Mouse (Mus musculus): ENCODE data around the gene Zfp296. TPM values are rescaled to one million over a fixed set of nuclear protein-coding genes. Genes with fewer than 3 reads are reported as not detected.
A peak's percentile ranks its signal among the peaks of the same experiment; 100 is the strongest.

The Zfp296 gene
- polyA plus RNA-seq (2016; fragmentation: Nextera tagmentation; extraction: Ambion mirVana): 0.18 and 0.34 TPM in 2 replicates

GRCm38 (mm10) chr7:19577141-19577852 is at the start of gene Zfp296, which contains the start of gene Gemin7:
Gene Zfp296, plus strand, starts transcription at chr7:19577287.
Gene Gemin7, minus strand, starts transcription at chr7:19577595.
- Histone ChIP-seq H3K9ac (no peak within 1 kb of the TSS; the same call in 1 of the 2 replicates), H3K4me3 (replicated peaks) (peak within 1 kb of the TSS; percentile 33), H3K4me2 (peak within 1 kb of the TSS; percentile 54), H3K27me3 (peaks cover 57% of the 10 kb centered on the region), H3K36me3 (replicated peaks) (peaks cover 24% of the 10 kb centered on the region), H3K27ac (no peak within 1 kb of the TSS), H3K9me3 (no peaks in the 10 kb centered on the region), H3K4me1 (peaks cover 23% of the 10 kb centered on the region)
- ATAC-seq (ENCODE audit: low FRiP score): no peak
- 2% methylated on average over 56 of the region's 56 CpGs for WGBS

DNA sequence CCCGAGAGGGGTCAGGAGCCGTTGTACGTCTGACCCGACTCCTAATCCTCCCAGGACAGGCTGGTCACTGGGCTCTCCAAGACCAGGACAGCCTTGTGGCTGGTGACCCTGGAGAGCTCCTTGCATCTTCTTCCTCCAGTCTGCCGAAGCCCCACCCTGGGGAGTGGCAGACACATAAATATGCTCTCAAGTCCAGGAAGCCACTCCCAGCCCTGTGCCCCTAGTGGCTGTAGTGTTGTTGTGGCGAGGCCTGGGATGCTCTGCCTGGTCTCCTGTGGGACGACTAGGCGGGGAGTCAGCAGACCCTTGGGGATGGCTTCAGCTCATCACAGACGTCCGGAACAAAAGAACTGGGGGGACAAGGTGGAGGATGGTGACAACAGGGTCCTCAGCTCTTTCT is 46.0 kb upstream of the Zfp296 start:
- Histone ChIP-seq H3K4me2 (no peak overlapping the region), H3K27me3 (no peaks in the 10 kb centered on the region), H3K9ac (no peak overlapping the region), H3K4me1 (no peaks in the 10 kb centered on the region), H3K36me3 (replicated peaks) (peaks cover 71% of the 10 kb centered on the region), H3K27ac (no peak overlapping the region), H3K4me3 (replicated peaks) (no peak overlapping the region), H3K9me3 (no peaks in the 10 kb centered on the region)
- no peak for ATAC-seq (ENCODE audit: low FRiP score)
- 79% methylated on average over 10 of the region's 10 CpGs for WGBS

DNA sequence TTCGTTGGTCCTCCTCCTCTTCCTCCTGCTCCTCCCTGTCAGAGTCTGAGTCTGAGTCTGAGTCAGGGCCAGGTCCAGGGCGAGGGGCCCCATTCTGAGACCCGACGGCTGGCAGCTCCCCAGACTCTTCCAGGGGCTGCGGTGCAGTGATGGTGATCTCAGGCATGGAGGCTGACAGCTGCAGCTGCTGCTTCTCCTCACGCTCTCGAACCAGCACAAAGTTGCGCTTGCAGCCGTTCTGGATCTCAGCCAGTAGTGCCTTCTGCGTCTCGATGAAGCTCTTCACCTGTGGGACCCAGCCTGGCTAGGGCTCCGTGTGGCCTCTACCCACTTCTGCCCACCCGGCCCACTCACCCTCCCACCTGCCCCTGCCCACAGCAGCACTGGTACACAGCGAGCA is 44.8 kb upstream of the Zfp296 start:
- Histone ChIP-seq H3K9me3 (no peaks in the 10 kb centered on the region), H3K27me3 (no peaks in the 10 kb centered on the region), H3K36me3 (replicated peaks) (peaks cover 71% of the 10 kb centered on the region), H3K27ac (0 out of 2 replicates have a peak overlapping the region, but pooled peaks have one; percentile 19), H3K9ac (no peak overlapping the region), H3K4me2 (no peak overlapping the region), H3K4me3 (replicated peaks) (no peak overlapping the region), H3K4me1 (no peaks in the 10 kb centered on the region)
- WGBS: 94% methylated on average over 13 of the region's 14 CpGs
- ATAC-seq (ENCODE audit: low FRiP score): no peak

DNA sequence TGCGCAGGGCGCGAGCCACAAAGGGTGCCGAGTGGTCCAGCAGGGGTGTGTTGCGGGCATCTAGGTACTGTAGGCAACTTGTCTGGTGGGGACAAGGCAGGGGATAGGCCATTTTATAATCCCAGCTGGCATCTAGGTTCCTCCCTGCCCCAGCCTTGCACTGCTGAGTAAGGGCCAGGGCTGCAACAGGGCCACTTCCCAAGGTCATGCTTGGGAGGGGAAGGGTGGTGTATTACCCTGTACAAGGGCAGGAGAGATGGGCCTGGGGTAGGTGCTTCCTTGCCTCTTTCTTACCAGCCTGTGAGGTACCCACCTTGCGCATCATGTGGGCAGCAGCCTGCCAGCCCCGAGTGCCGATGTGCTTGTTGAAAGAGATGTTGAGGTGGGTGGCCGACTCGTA is 42.4 kb upstream of the Zfp296 start:
- H3K27ac ChIP-seq: no peak overlapping the region
- no peaks in the 10 kb centered on the region for H3K27me3 ChIP-seq
- no peaks in the 10 kb centered on the region for H3K9me3 ChIP-seq
- peaks cover 61% of the 10 kb centered on the region for H3K36me3 ChIP-seq (replicated peaks)
- ATAC-seq (ENCODE audit: low FRiP score): no peak
- no peak overlapping the region for H3K4me3 ChIP-seq (replicated peaks)
- no peak overlapping the region for H3K9ac ChIP-seq
- H3K4me1 ChIP-seq: no peaks in the 10 kb centered on the region
- no peak overlapping the region for H3K4me2 ChIP-seq
- WGBS: 96% methylated on average over 10 of the region's 10 CpGs

DNA sequence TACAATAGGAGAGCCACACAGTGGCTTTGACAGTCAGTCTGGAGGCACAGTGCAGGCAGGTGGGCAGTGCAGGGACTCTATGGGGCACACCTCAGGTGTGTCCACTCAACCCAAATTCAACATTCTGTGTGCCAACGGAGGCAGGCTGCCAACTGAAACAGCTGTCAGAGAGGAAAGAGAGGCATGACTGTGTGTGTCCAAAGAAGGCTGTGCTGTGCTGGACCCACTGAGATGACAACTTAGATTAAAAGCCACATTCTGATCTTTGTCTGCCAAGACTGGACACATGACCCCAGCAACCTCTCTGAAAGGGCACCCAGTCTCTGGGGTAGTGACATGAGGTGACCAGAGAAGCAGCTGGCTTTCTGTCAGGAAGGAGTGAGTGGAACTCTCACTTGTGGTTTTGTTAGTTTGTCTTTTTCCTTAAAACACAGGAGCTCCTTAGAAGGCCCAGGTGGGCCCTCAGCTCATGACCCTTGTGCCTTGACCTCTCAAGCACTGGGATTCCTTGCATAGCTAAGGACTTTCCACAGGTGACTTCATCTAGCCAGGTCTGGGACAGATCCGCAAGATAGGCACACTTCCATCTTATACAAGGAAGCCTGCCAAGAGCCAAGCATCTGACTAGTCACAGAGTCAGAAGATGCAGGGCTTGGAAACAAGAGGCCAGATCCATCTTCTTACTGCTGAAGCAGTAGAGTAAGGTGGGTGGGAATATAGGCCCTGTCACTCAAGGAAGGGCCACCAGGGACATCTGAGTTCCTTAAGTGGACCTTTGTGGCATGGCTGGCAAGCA is 36.1 kb upstream of the Zfp296 start:
- H3K9me3 ChIP-seq: no peaks in the 10 kb centered on the region
- H3K27ac ChIP-seq: peak overlapping the region; percentile 63; the same call in 1 of the 2 replicates
- no peak overlapping the region for H3K4me2 ChIP-seq
- H3K9ac ChIP-seq: no peak overlapping the region
- H3K4me3 ChIP-seq (replicated peaks): no peak overlapping the region
- WGBS: 98% methylated on average over 2 of the region's 2 CpGs
- ATAC-seq (ENCODE audit: low FRiP score): no peak
- H3K36me3 ChIP-seq (replicated peaks): no peaks in the 10 kb centered on the region
- H3K27me3 ChIP-seq: no peaks in the 10 kb centered on the region
- peaks cover 22% of the 10 kb centered on the region for H3K4me1 ChIP-seq

GRCm38 (mm10) chr7:19541681-19542154 is 35.4 kb upstream of the Zfp296 start:
- 72% methylated on average over 7 of the region's 7 CpGs for WGBS
- Histone ChIP-seq H3K4me1 (peaks cover 22% of the 10 kb centered on the region), H3K27me3 (no peaks in the 10 kb centered on the region), H3K27ac (peak overlapping the region; percentile 63; the same call in 1 of the 2 replicates), H3K9ac (no peak overlapping the region), H3K4me2 (no peak overlapping the region; the same call in 1 of the 2 replicates), H3K4me3 (replicated peaks) (no peak overlapping the region), H3K9me3 (no peaks in the 10 kb centered on the region), H3K36me3 (replicated peaks) (no peaks in the 10 kb centered on the region)
- peak; percentile 63; the same call in 1 of the 2 replicates for ATAC-seq (ENCODE audit: low FRiP score)

- Histone ChIP-seq H3K9ac (no peak overlapping the region), H3K9me3 (no peaks in the 10 kb centered on the region), H3K4me3 (replicated peaks) (no peak overlapping the region), H3K4me2 (peak overlapping the region; percentile 1; the same call in 1 of the 2 replicates), H3K4me1 (peaks cover 22% of the 10 kb centered on the region), H3K36me3 (replicated peaks) (no peaks in the 10 kb centered on the region), H3K27me3 (no peaks in the 10 kb centered on the region), H3K27ac (peak overlapping the region; percentile 63)
- WGBS: 52% methylated on average over 8 of the region's 8 CpGs
- peak; percentile 86 for ATAC-seq (ENCODE audit: low FRiP score)
These were observed 34.9 kb upstream of the Zfp296 start for GRCm38 (mm10) chr7:19542155-19542691.

DNA sequence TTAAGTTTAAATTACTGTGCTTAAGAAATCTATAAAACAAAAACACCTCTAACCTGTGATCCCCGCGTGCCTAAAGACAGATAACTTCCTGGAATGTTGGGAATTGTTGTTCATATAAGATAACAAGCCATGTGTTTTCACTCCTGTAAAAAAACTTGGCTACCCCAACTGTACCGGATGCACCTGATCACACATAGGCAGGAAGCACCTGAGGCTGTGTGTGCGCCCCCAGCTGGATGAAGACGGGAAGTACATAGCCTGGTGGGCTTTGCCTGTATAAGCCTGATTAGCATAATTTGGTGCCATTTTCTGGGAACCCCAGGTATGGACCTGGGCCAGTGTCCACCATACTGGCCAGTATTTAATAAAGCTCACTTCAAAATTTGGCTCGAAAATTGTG is 33.5 kb upstream of the Zfp296 start:
- no peaks in the 10 kb centered on the region for H3K9me3 ChIP-seq
- no peak overlapping the region for H3K9ac ChIP-seq
- no peak for ATAC-seq (ENCODE audit: low FRiP score)
- no peak overlapping the region for H3K4me2 ChIP-seq
- peaks cover 29% of the 10 kb centered on the region for H3K4me1 ChIP-seq
- 57% methylated on average over 6 of the region's 6 CpGs for WGBS
- H3K36me3 ChIP-seq (replicated peaks): no peaks in the 10 kb centered on the region
- H3K4me3 ChIP-seq (replicated peaks): no peak overlapping the region
- no peak overlapping the region for H3K27ac ChIP-seq
- no peaks in the 10 kb centered on the region for H3K27me3 ChIP-seq

GRCm38 (mm10) chr7:19546007-19546406 is 31.1 kb upstream of the Zfp296 start:
- Histone ChIP-seq H3K4me2 (no peak overlapping the region), H3K27ac (no peak overlapping the region), H3K36me3 (replicated peaks) (no peaks in the 10 kb centered on the region), H3K4me1 (peaks cover 25% of the 10 kb centered on the region), H3K9ac (no peak overlapping the region), H3K9me3 (no peaks in the 10 kb centered on the region), H3K27me3 (no peaks in the 10 kb centered on the region), H3K4me3 (replicated peaks) (no peak overlapping the region)
- 80% methylated on average over 3 of the region's 3 CpGs for WGBS
- ATAC-seq (ENCODE audit: low FRiP score): no peak

- WGBS: 70% methylated on average over 2 of the region's 2 CpGs
- Histone ChIP-seq H3K4me3 (replicated peaks) (no peak overlapping the region), H3K9ac (no peak overlapping the region), H3K4me1 (peaks cover 12% of the 10 kb centered on the region), H3K27ac (no peak overlapping the region), H3K36me3 (replicated peaks) (peaks cover 2% of the 10 kb centered on the region), H3K27me3 (no peaks in the 10 kb centered on the region), H3K4me2 (no peak overlapping the region), H3K9me3 (no peaks in the 10 kb centered on the region)
- ATAC-seq (ENCODE audit: low FRiP score): no peak
These were observed 29.6 kb upstream of the Zfp296 start for GRCm38 (mm10) chr7:19547344-19547969.

DNA sequence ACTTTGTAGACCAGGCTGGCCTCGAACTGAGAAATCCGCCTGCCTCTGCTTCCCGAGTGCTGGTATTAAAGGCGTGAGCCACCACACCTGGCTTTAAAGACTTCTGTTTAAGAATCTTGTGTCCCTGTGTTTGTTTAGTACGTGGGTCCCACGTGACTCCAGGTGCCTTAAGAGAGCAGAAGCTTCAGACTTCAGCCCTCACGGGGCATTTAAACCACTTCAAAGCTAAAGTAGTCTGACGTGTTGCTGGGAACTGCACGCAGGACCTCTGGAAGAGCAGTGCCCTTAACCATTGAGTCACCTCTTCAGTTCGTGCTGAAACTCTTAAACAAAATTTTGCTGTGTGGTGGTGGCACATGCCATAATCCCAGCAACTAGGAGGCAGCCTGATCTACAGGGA is 27.7 kb upstream of the Zfp296 start:
- no peak for ATAC-seq (ENCODE audit: low FRiP score)
- 92% methylated on average over 10 of the region's 10 CpGs for WGBS

DNA sequence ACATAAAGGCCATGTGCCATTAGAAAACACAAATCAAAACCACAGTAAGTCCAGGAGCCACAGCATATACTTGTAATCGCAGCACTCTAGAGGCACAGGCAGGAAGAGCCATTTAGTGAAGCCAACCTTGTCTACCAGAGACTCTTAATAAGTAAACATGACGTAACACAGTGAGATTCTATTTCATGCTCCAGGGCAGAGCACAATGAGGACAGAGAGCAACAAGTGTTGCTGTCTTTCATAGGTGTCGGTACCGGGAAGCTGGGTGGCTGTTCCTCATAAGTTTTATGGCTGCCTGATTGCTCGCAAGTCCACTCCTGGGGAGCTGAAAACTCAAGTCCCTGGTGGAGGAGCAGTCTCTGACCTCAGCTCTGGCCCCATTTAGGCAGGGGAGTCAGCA is 25.5 kb upstream of the Zfp296 start:
- Histone ChIP-seq H3K27me3 (no peaks in the 10 kb centered on the region), H3K27ac (no peak overlapping the region), H3K9ac (no peak overlapping the region), H3K4me2 (no peak overlapping the region), H3K9me3 (no peaks in the 10 kb centered on the region), H3K4me3 (replicated peaks) (no peak overlapping the region), H3K4me1 (peaks cover 12% of the 10 kb centered on the region; the same call in 1 of the 2 replicates), H3K36me3 (replicated peaks) (peaks cover 31% of the 10 kb centered on the region)
- ATAC-seq (ENCODE audit: low FRiP score): no peak
- WGBS: 93% methylated on average over 5 of the region's 5 CpGs

More for the DNA sequence above, 27.7 kb upstream of the Zfp296 start:
- H3K4me3 ChIP-seq (replicated peaks): no peak overlapping the region
- no peaks in the 10 kb centered on the region for H3K27me3 ChIP-seq
- H3K4me1 ChIP-seq: peaks cover 9% of the 10 kb centered on the region
- H3K9me3 ChIP-seq: no peaks in the 10 kb centered on the region
- peaks cover 20% of the 10 kb centered on the region for H3K36me3 ChIP-seq (replicated peaks)
- H3K4me2 ChIP-seq: no peak overlapping the region
- H3K27ac ChIP-seq: no peak overlapping the region
- no peak overlapping the region for H3K9ac ChIP-seq

Data from forebrain, embryonic 12.5 days (tissue).